10 mouse cellular contexts compared by ENCODE assay signal in the genomic region with DNA sequence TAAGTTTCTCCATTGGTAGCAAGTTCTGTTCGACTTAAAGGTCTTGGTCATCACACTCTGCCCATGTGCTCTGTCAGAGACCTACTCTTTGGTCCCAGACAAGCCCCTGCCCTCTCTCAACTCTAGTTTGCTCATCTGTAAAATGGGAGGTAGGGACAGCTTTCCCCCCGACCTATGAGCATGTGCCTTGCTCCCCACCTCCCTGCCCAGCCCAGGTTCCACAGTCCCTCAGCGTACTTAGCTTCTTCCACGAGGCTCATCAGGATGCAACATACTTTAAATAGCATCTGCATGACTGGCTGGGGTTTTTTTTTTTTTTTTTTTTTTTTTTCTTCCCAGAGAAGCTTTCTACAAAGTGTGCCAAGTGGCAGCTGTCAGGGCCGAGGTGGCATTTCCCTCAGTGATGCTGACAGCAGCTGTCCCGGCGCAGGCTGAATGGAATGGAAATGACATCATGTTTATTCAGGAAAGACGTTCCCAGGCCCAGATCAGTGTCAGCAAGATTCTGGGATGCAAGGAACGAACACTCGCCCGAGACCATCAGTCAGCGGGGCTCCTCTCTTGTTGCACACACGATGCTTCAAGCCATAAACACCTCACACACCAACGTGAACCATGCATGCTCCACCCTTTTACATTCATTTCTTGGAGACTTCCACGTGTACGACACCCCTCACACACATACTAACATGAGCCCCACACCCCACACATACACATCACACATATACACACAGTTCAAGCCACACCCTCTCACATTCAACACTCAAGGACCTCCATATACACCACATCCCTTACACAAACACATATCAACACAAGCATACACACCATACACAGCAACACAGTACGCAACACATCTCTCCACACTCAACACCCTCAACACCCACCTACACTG. TPM values are rescaled to one million over a fixed set of nuclear protein-coding genes. Genes with fewer than 3 reads are reported as not detected.
A peak's percentile ranks its signal among the peaks of the same experiment; 100 is the strongest.
DNase-seq lines count a peak whose midpoint lies in the region; ATAC-seq and TF ChIP-seq lines count a peak whose summit lies in the region.
"Had no signal": no experiment of that assay in that cellular context is flagged by ENCODE, and none has a peak within 500 bp of the region (broad histone marks: within the 10 kb centered on the region; RNA-seq: fewer than 3 reads in every experiment).

No protein-coding gene starts in this region.

- H3K9ac ChIP-seq in heart, embryonic 12.5 days: no peak overlapping the region
- no peak overlapping the region for H3K9ac ChIP-seq in hindbrain, embryonic 16.5 days (ENCODE audit: low read depth, low read length)
- H3K9ac ChIP-seq: neural tube, embryonic 13.5 days had no signal

- ATAC-seq in heart, embryonic 12.5 days (ENCODE audit: insufficient number of reproducible peaks, low FRiP score): no peak
- ATAC-seq in hindbrain, embryonic 16.5 days: peak; percentile 63
- ATAC-seq in granulocyte monocyte progenitor cell, adult 5-6 weeks (replicated peaks; ENCODE audit: poor library complexity, severe bottlenecking): no peak
- ATAC-seq in monocyte, adult 5-6 weeks (replicated peaks; ENCODE audit: insufficient number of reproducible peaks, low FRiP score, low TSS enrichment, poor library complexity, severe bottlenecking): no peak

- H3K9me3 ChIP-seq in heart, embryonic 12.5 days (replicated peaks): no peaks in the 10 kb centered on the region
- H3K9me3 ChIP-seq in hindbrain, embryonic 16.5 days (ENCODE audit: control insufficient read depth, low read length): no peaks in the 10 kb centered on the region
- H3K9me3 ChIP-seq: neural tube, embryonic 13.5 days had no signal

- no peak overlapping the region for H3K4me2 ChIP-seq in heart, embryonic 12.5 days
- H3K4me2 ChIP-seq in hindbrain, embryonic 16.5 days (ENCODE audit: low read length): no peak overlapping the region
- H3K4me2 ChIP-seq in myocyte (ENCODE audit: low read depth): peak overlapping the region; percentile 41
- H3K4me2 ChIP-seq: neural tube, embryonic 13.5 days had no signal

- H3K27me3 ChIP-seq in heart, embryonic 12.5 days (replicated peaks): 0 out of 2 replicates have a peak, but pooled peaks cover 4% of the 10 kb centered on the region
- no peaks in the 10 kb centered on the region for H3K27me3 ChIP-seq in hindbrain, embryonic 16.5 days (replicated peaks; ENCODE audit: control insufficient read depth, insufficient read depth, low read length)
- H3K27me3 ChIP-seq in myocyte (ENCODE audit: control insufficient read depth, insufficient read depth, insufficient read length): no peaks in the 10 kb centered on the region

- H3K36me3 ChIP-seq in heart, embryonic 12.5 days: no peaks in the 10 kb centered on the region
- no peaks in the 10 kb centered on the region for H3K36me3 ChIP-seq in hindbrain, embryonic 16.5 days (ENCODE audit: control insufficient read depth, insufficient read depth, low read length)
- no peaks in the 10 kb centered on the region for H3K36me3 ChIP-seq in myocyte (ENCODE audit: control insufficient read depth, insufficient read depth)
- H3K36me3 ChIP-seq: neural tube, embryonic 13.5 days had no signal

- no peak overlapping the region for H3K4me3 ChIP-seq in heart, embryonic 12.5 days
- H3K4me3 ChIP-seq in hindbrain, embryonic 16.5 days (ENCODE audit: low read length): no peak overlapping the region
- no peak overlapping the region for H3K4me3 ChIP-seq in myocyte
- H3K4me3 ChIP-seq: neural tube, embryonic 13.5 days had no signal

- no peaks in the 10 kb centered on the region for H3K79me2 ChIP-seq in myocyte (ENCODE audit: control insufficient read depth, insufficient read depth)

- WGBS in heart, embryonic 12.5 days: 48% methylated on average over 17 of the region's 17 CpGs
- 48% methylated on average over 17 of the region's 17 CpGs for WGBS in hindbrain, embryonic 16.5 days

- peak; percentile 28 for DNase-seq in heart, postnatal 4 days
- DNase-seq in brain, adult 2 months (ENCODE audit: low read depth, low spot score): peak; percentile 81
- no peak for DNase-seq in cerebellum, adult 18-20 months
- DNase-seq: heart, postnatal 36 days had no signal

- peaks cover 8% of the 10 kb centered on the region; the same call in 1 of the 2 replicates for H3K4me1 ChIP-seq in heart, embryonic 12.5 days (replicated peaks)
- no peaks in the 10 kb centered on the region for H3K4me1 ChIP-seq in hindbrain, embryonic 16.5 days (ENCODE audit: control insufficient read depth, insufficient read depth, low read depth, low read length)
- H3K4me1 ChIP-seq: neural tube, embryonic 13.5 days had no signal

- no peak for TF ChIP-seq POLR2A in myocyte (IDR thresholded peaks at IDR 0.05; ENCODE audit: insufficient read length, low read depth)

- no peak overlapping the region for H3ac ChIP-seq in myocyte (ENCODE audit: control insufficient read depth, insufficient read length)

- H3K27ac ChIP-seq in heart, embryonic 12.5 days (ENCODE audit: poor library complexity, severe bottlenecking): no peak overlapping the region
- H3K27ac ChIP-seq in hindbrain, embryonic 16.5 days (ENCODE audit: low read depth, low read length): no peak overlapping the region
- H3K27ac ChIP-seq: neural tube, embryonic 13.5 days had no signal

TF ChIP-seq in myocyte, 11 proteins besides CTCF, POLR2A, EP300 and RAD21:
- TF ChIP-seq USF1 (IDR thresholded peaks at IDR 0.05; ENCODE audit: low read depth) (no peak), TCF12 (IDR thresholded peaks at IDR 0.05; ENCODE audit: insufficient read depth, poor library complexity, severe bottlenecking) (peak; percentile 86), MYOG (IDR thresholded peaks at IDR 0.05; ENCODE audit: control insufficient read depth in 1 of 3, insufficient read depth in 1 of 3, insufficient read length in 2 of 3, low read depth in 2 of 3) (peak; percentile 85 to 96 (median 95)), E2F4 (IDR thresholded peaks at IDR 0.05; ENCODE audit: insufficient read depth) (no peak), MYOD1 (IDR thresholded peaks at IDR 0.05; ENCODE audit: control insufficient read depth in 1 of 3, insufficient read length in 2 of 3, low read depth in 2 of 3) (peak; percentile 73 to 93 (median 92)), POLR2AphosphoS2 (IDR thresholded peaks at IDR 0.05; ENCODE audit: insufficient read length, low read depth) (no peak), TCF3 (IDR thresholded peaks at IDR 0.05; ENCODE audit: insufficient read length, low read depth) (peak; percentile 79), CEBPB (IDR thresholded peaks at IDR 0.05; ENCODE audit: insufficient read depth, poor library complexity, severe bottlenecking) (no peak), REST (IDR thresholded peaks at IDR 0.05; ENCODE audit: insufficient read depth, insufficient read length) (no peak), SRF (IDR thresholded peaks at IDR 0.05; ENCODE audit: control insufficient read depth, insufficient read length, low read depth) (no peak)

RNA-seq across cellular contexts. Expression of a gene that starts 56.1 kb away (rescaled TPM):
- 1 to 10 TPM in 1 of 2 experiments, under 1 TPM in 1; 0.29 to 1.2 TPM for total RNA-seq in heart, postnatal 4 days (2021)
- polyA plus RNA-seq in heart, embryonic 12.5 days (2016; fragmentation: Nextera tagmentation; extraction: Ambion mirVana): 0.36 and 0.70 TPM in 2 replicates
- 6.8 and 9.2 TPM in 2 replicates for polyA plus RNA-seq in hindbrain, embryonic 16.5 days (2015; fragmentation: Nextera tagmentation; extraction: Ambion mirVana)
- 0.89 TPM for polyA plus RNA-seq in myocyte (2012; fragmentation: generic; extraction: Trizol)
- total RNA-seq in granulocyte monocyte progenitor cell, adult 5-6 weeks (2014; fragmentation: Nextera tagmentation): not detected in 2 replicates
- total RNA-seq in granulocyte monocyte progenitor cell, adult 5-6 weeks (2017): not detected in 2 replicates
- total RNA-seq in monocyte, adult 5-6 weeks (2017): not detected in 3 replicates
- total RNA-seq: heart, postnatal 36 days had no signal

Comparison
In these comparisons a context has a peak if more than half of its experiments do, and no peak if none do; other contexts are left out.
1. DNase-seq: peak in heart, postnatal 4 days (single experiment) and brain, adult 2 months (single experiment); none in cerebellum, adult 18-20 months (0 of 2).